Mouse (Mus musculus) 416B (cell line): Measurements from ENCODE around the gene Lgr6.

Experiments
- DNase-seq: peaks from one replicate; pipeline ENCODE4 v3.0.0; 2011; ENCODE audit warnings: low read depth

Gene Lgr6

GRCm38 (mm10) chr1:135105124-135105523 is at the start of gene Lgr6:
Gene Lgr6, minus strand, starts transcription at chr1:135105276.
- no peak for DNase-seq

GRCm38 (mm10) chr1:135154411-135154959 is 49.4 kb upstream of the Lgr6 start:
- peak; percentile 83 for DNase-seq

- no peak for DNase-seq
Measured at GRCm38 (mm10) chr1:135154011-135154410, 48.9 kb upstream of the Lgr6 start.

GRCm38 (mm10) chr1:135148996-135149395 is 43.9 kb upstream of the Lgr6 start:
- no peak for DNase-seq

GRCm38 (mm10) chr1:135148476-135148875 is 43.4 kb upstream of the Lgr6 start:
- no peak for DNase-seq

GRCm38 (mm10) chr1:135147702-135148058 is 42.6 kb upstream of the Lgr6 start:
- peak; percentile 86 for DNase-seq

GRCm38 (mm10) chr1:135146946-135147701 is 42.0 kb upstream of the Lgr6 start:
- DNase-seq: peak; percentile 94

- peak; percentile 51 for DNase-seq
Measured at GRCm38 (mm10) chr1:135146077-135146945, 41.2 kb upstream of the Lgr6 start, which contains the start of gene Arl8a. Gene Arl8a, plus strand, starts transcription at chr1:135146824.

GRCm38 (mm10) chr1:135143940-135144339 is 38.9 kb upstream of the Lgr6 start:
- DNase-seq: no peak

GRCm38 (mm10) chr1:135142452-135142851 is 37.4 kb upstream of the Lgr6 start:
- no peak for DNase-seq

GRCm38 (mm10) chr1:135139906-135140305 is 34.8 kb upstream of the Lgr6 start:
- DNase-seq: peak; percentile 68

- peak; percentile 88 for DNase-seq
Measured at GRCm38 (mm10) chr1:135136500-135136899, 31.4 kb upstream of the Lgr6 start.

- DNase-seq: no peak
Measured at GRCm38 (mm10) chr1:135135111-135135787, 30.2 kb upstream of the Lgr6 start.

GRCm38 (mm10) chr1:135133678-135134435 is 28.8 kb upstream of the Lgr6 start:
- DNase-seq: peak; percentile 85

- peak; percentile 92 for DNase-seq
Measured at GRCm38 (mm10) chr1:135132893-135133369, 27.9 kb upstream of the Lgr6 start.

- DNase-seq: peak; percentile 97
Measured at GRCm38 (mm10) chr1:135132473-135132872, 27.4 kb upstream of the Lgr6 start, which contains the start of gene Ptpn7. Gene Ptpn7, plus strand, starts transcription at chr1:135132700.

- DNase-seq: peak; percentile 74
Measured at GRCm38 (mm10) chr1:135131560-135131959, 26.5 kb upstream of the Lgr6 start.

GRCm38 (mm10) chr1:135131034-135131433 is 26.0 kb upstream of the Lgr6 start:
- DNase-seq: peak; percentile 94

- peak; percentile 90 for DNase-seq
Measured at GRCm38 (mm10) chr1:135130376-135131018, 25.4 kb upstream of the Lgr6 start.

- no peak for DNase-seq
Measured at GRCm38 (mm10) chr1:135129543-135130183, 24.6 kb upstream of the Lgr6 start.
